Mouse (Mus musculus) heart, postnatal 4 days (tissue): ENCODE results near the gene Cmtm4. TPM values are rescaled to one million over a fixed set of nuclear protein-coding genes. Genes with fewer than 3 reads are reported as not detected.
A peak's percentile ranks its signal among the peaks of the same experiment; 100 is the strongest.

Source experiments
- DNase-seq: peaks from one replicate; pipeline ENCODE4 v3.0.0; 2021
- total RNA-seq, 2 experiments: library from RNA; stranded (reverse); gene quantifications; 2 replicates each; pipeline ENCODE4 v1.2.3; 2021

The Cmtm4 gene
- total RNA-seq, 2 experiments from 2014 or later, result 17.1 to 17.2 TPM

- no peak for DNase-seq
Observed at GRCm38 (mm10) chr8:104410628-104411273, 15.1 kb upstream of the Cmtm4 start.

GRCm38 (mm10) chr8:104408328-104409110, 12.9 kb upstream of the Cmtm4 start:
- DNase-seq, result no peak

GRCm38 (mm10) chr8:104406340-104407128, 10.9 kb upstream of the Cmtm4 start:
- DNase-seq, result no peak

GRCm38 (mm10) chr8:104405430-104406187, 10.0 kb upstream of the Cmtm4 start:
- peak; percentile 42 for DNase-seq

GRCm38 (mm10) chr8:104403596-104403995, 8.0 kb upstream of the Cmtm4 start:
- no peak for DNase-seq

- DNase-seq, result peak; percentile 50
Observed at GRCm38 (mm10) chr8:104394801-104395702, 555 bp downstream of the Cmtm4 start.

- no peak for DNase-seq
Observed at GRCm38 (mm10) chr8:104393767-104394166, 1.8 kb downstream of the Cmtm4 start.

GRCm38 (mm10) chr8:104393139-104393538, 2.5 kb downstream of the Cmtm4 start:
- DNase-seq, result no peak

- no peak for DNase-seq
Observed at GRCm38 (mm10) chr8:104390245-104390644, 5.4 kb downstream of the Cmtm4 start.

GRCm38 (mm10) chr8:104387980-104388379, 7.6 kb downstream of the Cmtm4 start:
- DNase-seq, result peak; percentile 45

GRCm38 (mm10) chr8:104387501-104387900, 8.1 kb downstream of the Cmtm4 start:
- DNase-seq, result no peak

GRCm38 (mm10) chr8:104386693-104387092, 8.9 kb downstream of the Cmtm4 start:
- no peak for DNase-seq

- DNase-seq, result no peak
Observed at GRCm38 (mm10) chr8:104383977-104384376, 11.6 kb downstream of the Cmtm4 start.

GRCm38 (mm10) chr8:104383296-104383695, 12.3 kb downstream of the Cmtm4 start:
- no peak for DNase-seq

GRCm38 (mm10) chr8:104380961-104381411, 14.6 kb downstream of the Cmtm4 start:
- no peak for DNase-seq

GRCm38 (mm10) chr8:104380269-104380668, 15.3 kb downstream of the Cmtm4 start:
- DNase-seq, result no peak

- no peak for DNase-seq
Observed at GRCm38 (mm10) chr8:104379301-104379836, 16.2 kb downstream of the Cmtm4 start.

GRCm38 (mm10) chr8:104376669-104377068, 18.9 kb downstream of the Cmtm4 start:
- DNase-seq, result no peak

- no peak for DNase-seq
Observed at GRCm38 (mm10) chr8:104375959-104376358, 19.6 kb downstream of the Cmtm4 start.
